Mouse (Mus musculus) testis, adult 2 months (tissue): Measurements from ENCODE around the gene Vmn2r90. TPM values are rescaled to one million over a fixed set of nuclear protein-coding genes. Genes with fewer than 3 reads are reported as not detected.

Source experiments
- H3K27ac ChIP-seq: fragments of 200-500 bp; 2 replicates; pipeline ENCODE4 v1.5.1; 2012; ENCODE audit warnings: low read depth, low read length; ENCODE audit not compliant: control insufficient read depth, insufficient read depth
- H3K27me3 ChIP-seq: fragments of 200-500 bp; 2 replicates; pipeline ENCODE4 v1.6.1; 2012; ENCODE audit warnings: mild to moderate bottlenecking, low read length, moderate library complexity; ENCODE audit not compliant: control insufficient read depth, insufficient read depth
- H3K36me3 ChIP-seq: fragments of 200-500 bp; 2 replicates; pipeline ENCODE4 v1.6.1; 2012; ENCODE audit warnings: mild to moderate bottlenecking, low read length; ENCODE audit not compliant: control insufficient read depth, insufficient read depth
- H3K4me1 ChIP-seq: fragments of 200-500 bp; 2 replicates; pipeline ENCODE4 v1.6.1; 2012; ENCODE audit warnings: low read length; ENCODE audit not compliant: control insufficient read depth, insufficient read depth
- H3K4me3 ChIP-seq: fragments of 200-500 bp; 2 replicates; pipeline ENCODE4 v1.5.1; 2012; ENCODE audit warnings: low read depth, mild to moderate bottlenecking, low read length, moderate library complexity, mixed read lengths; ENCODE audit not compliant: control insufficient read depth
- CTCF ChIP-seq: fragments of 200-500 bp; IDR thresholded peaks from 2 replicates; pipeline ENCODE4 v1.5.1; 2012; ENCODE audit warnings: low read depth, mild to moderate bottlenecking, inconsistent platforms, low read length, moderate library complexity; ENCODE audit not compliant: control insufficient read depth, insufficient read depth, insufficient replicate concordance
- POLR2A ChIP-seq: fragments of 200-500 bp; IDR thresholded peaks from 2 replicates; pipeline ENCODE4 v1.6.1; 2012; ENCODE audit warnings: low read depth, mild to moderate bottlenecking, inconsistent platforms, low read length, moderate library complexity; ENCODE audit not compliant: control insufficient read depth
- polyA plus RNA-seq: library from polyadenylated mRNA; depleted of rRNA; stranded (reverse); fragments of >200 nt; gene quantifications from 2 replicates; pipeline ENCODE4 v1.2.3, GENCODE M21; 2012; rRNA removed

The Vmn2r90 gene
- polyA plus RNA-seq, 1 experiment, result 0.05 TPM

- no peaks in the 10 kb centered on the region for H3K27me3 ChIP-seq
- H3K4me3 ChIP-seq, result no peak overlapping the region
- no peak overlapping the region for H3K27ac ChIP-seq
- H3K36me3 ChIP-seq, result no peaks in the 10 kb centered on the region
- TF ChIP-seq CTCF (no peak), POLR2A (no peak)
- H3K4me1 ChIP-seq, result no peaks in the 10 kb centered on the region
These were observed 59.2 kb downstream of the Vmn2r90 start for GRCm38 (mm10) chr17:17762614-17763293.

- H3K27me3 ChIP-seq, result no peaks in the 10 kb centered on the region
- TF ChIP-seq POLR2A, result no peak
- no peak for TF ChIP-seq CTCF
- no peak overlapping the region for H3K4me3 ChIP-seq
- H3K27ac ChIP-seq, result no peak overlapping the region
- H3K36me3 ChIP-seq, result no peaks in the 10 kb centered on the region
- no peaks in the 10 kb centered on the region for H3K4me1 ChIP-seq
These were observed 60.7 kb downstream of the Vmn2r90 start for GRCm38 (mm10) chr17:17764206-17764605.

- Histone ChIP-seq H3K27ac (no peak overlapping the region), H3K4me1 (no peaks in the 10 kb centered on the region), H3K4me3 (no peak overlapping the region), H3K36me3 (no peaks in the 10 kb centered on the region), H3K27me3 (no peaks in the 10 kb centered on the region)
- TF ChIP-seq CTCF (peak; percentile 15; the same call in 1 of the 2 replicates), POLR2A (no peak)
These were observed 62.9 kb downstream of the Vmn2r90 start for GRCm38 (mm10) chr17:17766481-17766880.

Other genes starting within 250 kb of the Vmn2r90 start
- 2.6 and 3.5 TPM in 2 replicates for gene Lnpep, start 78.7 kb upstream of the Vmn2r90 start, polyA plus RNA-seq
- gene Spaca6, start 123.4 kb downstream of the Vmn2r90 start, polyA plus RNA-seq, result 148 and 156 TPM in 2 replicates
- not detected in 2 replicates for gene Has1, start 151.5 kb downstream of the Vmn2r90 start, polyA plus RNA-seq
- not detected in 2 replicates for gene Fpr1, start 180.2 kb downstream of the Vmn2r90 start, polyA plus RNA-seq
- not detected in 2 replicates for gene Fpr2, start 184.1 kb downstream of the Vmn2r90 start, polyA plus RNA-seq
- not detected in 2 replicates for gene Fpr3, start 184.1 kb downstream of the Vmn2r90 start, polyA plus RNA-seq